Mouse (Mus musculus) embryo, embryonic 11 days (tissue): ENCODE results near the gene Dock2.
"Not testable (repeated sequence)": the region's sequence is repeated elsewhere in the genome, so short reads cannot be mapped to it uniquely, and the experiment has no call there.

ENCODE experiments used
- DNase-seq: peaks from one replicate; pipeline ENCODE4 v3.0.0-alpha.2; 2015

The Dock2 gene

DNA sequence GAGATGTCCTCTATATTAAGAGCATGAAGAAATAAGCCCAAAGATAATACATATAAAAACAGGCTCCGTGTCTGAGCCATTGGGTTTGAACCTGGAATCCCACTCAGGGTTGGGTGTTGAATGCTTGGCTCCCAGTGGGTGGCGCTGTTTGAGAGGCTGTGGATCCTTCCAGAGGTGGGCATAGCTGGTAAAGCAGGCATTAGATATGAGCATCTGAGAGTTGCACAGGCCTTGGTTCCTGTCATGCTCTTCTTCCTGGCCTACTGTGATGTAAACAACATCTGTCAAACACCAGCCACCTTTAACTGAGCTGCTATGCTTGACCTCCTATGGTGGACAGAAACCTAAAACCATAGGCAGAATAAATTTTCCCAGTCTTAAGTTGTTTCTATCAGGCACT, 507.8 kb downstream of the Dock2 start:
- peak; percentile 42 for DNase-seq

GRCm38 (mm10) chr11:34272016-34272415, 511.7 kb downstream of the Dock2 start:
- DNase-seq: peak; percentile 42

DNA sequence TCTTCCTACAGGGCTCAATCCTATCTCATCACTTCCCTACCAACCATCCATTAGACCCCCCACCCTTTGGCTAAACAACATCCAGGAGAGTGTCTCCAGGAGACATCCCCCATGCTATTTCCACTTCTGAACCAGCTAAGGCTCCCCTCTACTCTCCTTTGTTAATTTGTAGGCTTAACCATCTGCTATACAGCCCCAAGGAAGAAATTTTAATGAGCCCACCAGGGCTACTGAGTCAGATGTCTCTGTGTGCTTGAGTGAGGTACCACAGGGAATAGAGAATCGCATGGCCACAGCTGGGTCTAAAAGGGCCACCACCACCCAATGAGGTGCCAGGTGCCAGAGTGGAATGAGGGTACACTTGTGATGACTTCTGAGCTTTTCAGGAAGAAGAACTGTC, 519.6 kb downstream of the Dock2 start:
- DNase-seq: no peak

- DNase-seq: no peak
Observed at GRCm38 (mm10) chr11:34258849-34259469, 524.7 kb downstream of the Dock2 start.

DNA sequence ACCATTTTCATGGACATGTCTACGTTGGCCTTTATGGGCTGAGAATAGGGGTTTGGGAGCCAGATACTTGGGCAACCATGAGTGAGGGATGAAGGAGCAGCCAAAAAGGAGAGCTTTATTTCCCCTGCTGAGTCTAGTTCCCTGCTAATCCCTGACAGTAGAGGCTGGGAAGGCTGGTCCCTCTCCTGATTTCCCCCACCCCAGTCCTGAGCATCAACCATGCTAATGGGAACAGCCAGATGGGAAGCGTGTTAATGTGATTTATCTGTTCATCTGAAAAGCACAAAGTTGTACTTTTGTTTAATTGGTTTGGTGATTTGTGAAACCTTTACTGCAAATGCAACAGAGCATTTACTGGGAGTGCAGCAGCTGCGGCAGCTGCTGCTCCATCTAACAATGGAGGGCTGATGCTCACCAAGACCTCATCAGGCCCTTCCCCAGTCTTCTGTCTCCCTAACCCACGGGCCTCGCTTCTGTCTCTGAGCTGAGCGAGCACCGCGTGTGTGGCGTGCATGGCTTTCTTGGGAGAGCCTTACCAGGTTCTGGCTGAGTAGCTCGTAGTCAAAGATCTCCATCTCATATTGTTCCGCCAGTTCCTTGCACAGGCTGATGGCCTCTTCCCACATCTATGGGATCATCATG, 526.0 kb downstream of the Dock2 start:
- DNase-seq: no peak

GRCm38 (mm10) chr11:34242979-34243378, 540.7 kb downstream of the Dock2 start:
- DNase-seq: no peak

- DNase-seq: no peak
Observed at GRCm38 (mm10) chr11:34240252-34240651, 543.4 kb downstream of the Dock2 start.

DNA sequence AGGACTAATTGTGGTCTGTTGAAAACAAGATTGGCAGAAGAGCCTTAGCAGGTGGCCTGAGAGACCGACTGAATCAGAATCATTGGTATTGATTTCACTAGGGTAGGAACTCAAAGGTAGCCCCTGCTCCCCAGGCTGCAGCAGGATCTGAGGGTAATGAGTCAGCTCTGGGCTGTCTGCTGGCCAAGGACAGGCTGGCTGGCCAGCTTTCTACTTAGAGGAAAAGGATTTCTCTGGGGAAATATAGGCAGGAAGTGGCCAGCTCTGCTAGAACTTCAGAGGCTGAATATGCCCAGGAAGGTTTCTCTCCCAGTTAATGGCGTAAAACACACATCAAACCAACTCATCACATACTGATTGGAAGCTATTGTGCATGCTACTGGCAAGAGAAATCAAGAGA, 544.0 kb downstream of the Dock2 start:
- DNase-seq: no peak

- no peak for DNase-seq
Observed at GRCm38 (mm10) chr11:34236885-34237284, 546.8 kb downstream of the Dock2 start.

- DNase-seq: peak; percentile 71
Observed at GRCm38 (mm10) chr11:34236091-34236759, 547.5 kb downstream of the Dock2 start.

DNA sequence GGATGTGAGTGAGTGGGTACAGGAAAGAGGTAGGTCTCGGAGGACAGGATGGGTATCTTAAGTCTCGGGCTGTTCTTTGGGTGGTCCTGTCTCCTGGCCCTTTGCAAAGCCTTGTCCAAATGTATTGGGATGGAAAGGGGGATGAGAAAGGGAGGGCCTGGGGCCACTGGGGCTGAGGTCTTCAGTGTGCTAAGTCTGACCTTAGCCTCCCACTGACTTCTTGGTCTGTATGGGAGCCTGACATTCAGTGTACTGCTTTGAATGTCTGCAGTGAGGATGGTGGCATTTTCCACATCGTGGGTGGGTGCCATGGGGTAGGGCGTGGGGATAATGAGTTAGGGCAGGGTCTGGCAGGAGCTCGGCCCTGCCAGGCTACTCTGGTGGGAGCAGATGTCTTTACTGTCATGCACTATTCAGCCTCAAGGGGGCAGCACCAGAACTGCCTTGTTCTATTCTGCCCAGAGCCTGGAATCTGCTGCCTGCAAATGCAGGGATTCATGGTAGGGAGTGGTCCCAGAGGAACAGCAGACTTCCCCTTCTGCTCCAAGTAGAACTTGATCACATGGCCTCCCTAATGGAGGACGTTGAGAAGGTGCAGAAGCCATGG, 554.8 kb downstream of the Dock2 start:
- peak; percentile 80 for DNase-seq

- no peak for DNase-seq
Observed at GRCm38 (mm10) chr11:34227180-34227579, 556.5 kb downstream of the Dock2 start.

GRCm38 (mm10) chr11:34220596-34220995, 563.1 kb downstream of the Dock2 start:
- DNase-seq: not testable (repeated sequence)

DNA sequence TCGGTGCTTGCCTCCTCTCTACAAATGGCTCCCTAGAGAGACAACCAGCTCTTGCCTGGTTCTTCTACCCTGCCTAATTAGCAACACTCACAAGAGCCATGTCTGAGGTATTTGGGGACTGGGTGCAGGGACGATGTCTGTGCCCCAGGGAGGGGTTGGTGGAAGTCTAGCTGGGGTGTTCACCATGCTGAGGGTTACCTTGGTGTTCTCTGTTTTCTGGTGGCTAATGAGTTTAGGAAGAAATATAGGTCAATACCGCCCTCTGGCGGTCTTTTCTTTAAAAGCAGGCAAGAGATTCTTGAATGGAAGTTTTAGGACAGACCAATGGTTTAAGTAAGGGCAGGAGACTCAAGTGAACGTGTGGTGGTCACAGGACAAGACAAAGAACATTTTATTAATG, 570.8 kb downstream of the Dock2 start:
- DNase-seq: peak; percentile 74

- no peak for DNase-seq
Observed at GRCm38 (mm10) chr11:34207989-34208388, 575.7 kb downstream of the Dock2 start, which contains the start of gene Foxi1. TSS of gene Foxi1 (minus strand) at chr11:34208089.

GRCm38 (mm10) chr11:34202769-34203168, 580.9 kb downstream of the Dock2 start:
- DNase-seq: no peak

DNA sequence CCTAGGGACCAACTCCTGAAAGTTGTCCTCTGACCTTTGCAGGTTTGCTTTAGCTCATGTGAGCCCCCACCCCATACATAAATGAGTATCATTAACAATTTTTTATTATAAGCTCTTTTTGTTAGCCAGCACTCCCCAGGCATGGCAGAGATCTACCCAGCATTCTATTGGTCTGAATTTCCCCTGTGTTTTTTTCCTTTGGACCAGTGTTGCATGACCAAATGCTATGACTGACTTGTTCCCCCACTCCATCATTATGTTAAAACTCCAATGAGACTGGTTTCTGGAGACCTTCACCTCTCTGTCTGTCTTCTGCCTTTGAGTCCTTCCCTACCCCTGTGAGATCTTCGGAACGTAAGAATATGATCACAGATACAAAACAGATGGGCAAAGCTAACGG, 588.5 kb downstream of the Dock2 start:
- DNase-seq: no peak

DNA sequence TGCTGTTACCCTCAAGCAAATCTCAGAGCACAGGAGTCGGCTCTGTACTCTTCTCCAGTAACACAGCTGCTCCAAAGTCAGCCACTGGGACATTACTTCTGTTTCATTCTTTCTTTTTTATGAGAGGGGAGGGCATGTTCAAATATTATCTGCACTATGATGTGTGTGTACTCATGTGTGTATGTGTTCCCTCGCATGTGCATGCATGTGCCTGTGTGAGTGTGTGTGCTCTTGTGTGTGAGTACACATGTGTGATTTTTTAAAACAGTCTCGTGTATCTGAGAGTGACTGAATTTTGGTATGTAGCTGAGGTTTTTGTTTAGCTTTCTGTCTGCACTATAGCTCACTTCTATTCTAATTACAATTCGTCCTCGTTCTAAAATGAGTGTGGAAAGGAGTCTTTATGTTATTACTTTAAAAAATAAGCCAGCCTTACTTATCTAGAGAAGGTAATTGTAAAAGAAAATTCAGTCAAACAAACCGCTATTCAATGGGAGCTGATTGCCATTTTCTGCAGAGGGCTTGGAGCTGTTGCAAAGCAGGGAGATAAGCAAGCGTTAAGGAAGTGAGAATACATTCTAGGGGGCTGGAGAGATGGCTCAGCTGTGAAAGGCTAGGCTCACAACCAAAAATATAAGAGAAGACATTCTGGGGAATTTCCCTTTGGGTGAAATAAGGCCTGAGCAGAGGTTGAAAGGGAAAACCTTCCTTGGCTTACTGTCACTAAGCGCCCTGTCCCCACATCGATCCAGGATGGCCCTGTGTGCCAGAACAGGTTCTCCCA, 589.3 kb downstream of the Dock2 start:
- no peak for DNase-seq

- DNase-seq: no peak
Observed at GRCm38 (mm10) chr11:34193658-34194057, 590.0 kb downstream of the Dock2 start.

GRCm38 (mm10) chr11:34184266-34184665, 599.4 kb downstream of the Dock2 start:
- no peak for DNase-seq

- peak; percentile 29 for DNase-seq
Observed at GRCm38 (mm10) chr11:34181214-34182117, 602.2 kb downstream of the Dock2 start.

DNA sequence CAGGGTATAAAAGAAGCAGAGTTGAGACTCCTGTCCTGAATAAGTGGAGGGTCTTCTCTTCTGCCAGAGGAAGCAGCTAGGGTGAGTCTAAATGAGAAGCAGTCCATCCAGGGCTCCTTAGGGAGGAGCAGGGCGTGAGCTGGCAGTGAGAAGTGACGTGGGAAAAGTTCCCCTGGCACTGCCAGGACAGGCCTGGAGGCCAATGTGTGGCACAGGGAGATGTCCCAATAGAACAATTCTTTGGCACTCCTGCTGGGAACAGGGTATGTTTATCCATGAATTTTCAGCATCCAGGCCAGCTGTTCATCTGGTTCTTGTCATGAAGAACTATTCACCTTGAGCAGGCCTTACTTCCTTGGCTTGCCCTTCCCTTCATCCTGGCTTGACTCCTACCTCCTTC, 604.9 kb downstream of the Dock2 start:
- DNase-seq: no peak
